Mouse (Mus musculus) stomach, embryonic 14.5 days (tissue): Measurements from ENCODE around the gene Gpr1. TPM values are rescaled to one million over a fixed set of nuclear protein-coding genes. Genes with fewer than 3 reads are reported as not detected.
A peak's percentile ranks its signal among the peaks of the same experiment; 100 is the strongest.

ENCODE experiments used
- ATAC-seq: fragments of 200-750 bp; cut with Nextera tagmentation; 2 replicates; pipeline ENCODE4 v1.8.0; 2017; ENCODE audit warnings: low read depth, moderate TSS enrichment; ENCODE audit not compliant: insufficient number of reproducible peaks, insufficient read depth, low FRiP score
- H3K27ac ChIP-seq: fragments of 300-500 bp; sonication (generic); 2 replicates; pipeline ENCODE4 v1.5.1; 2014; ENCODE audit warnings: mild to moderate bottlenecking, low read length, moderate library complexity, mixed read lengths
- H3K27me3 ChIP-seq: fragments of 300-500 bp; sonication (generic); 2 replicates; pipeline ENCODE4 v1.6.1; 2014; ENCODE audit warnings: low read length, control low read depth, mixed read lengths; ENCODE audit not compliant: control insufficient read depth, insufficient read depth
- H3K36me3 ChIP-seq: fragments of 300-500 bp; sonication (generic); 2 replicates; pipeline ENCODE4 v1.6.1; 2014; ENCODE audit warnings: mild to moderate bottlenecking, control low read depth, low read length, moderate library complexity, mixed read lengths; ENCODE audit not compliant: control insufficient read depth, insufficient read depth
- H3K4me1 ChIP-seq: fragments of 300-500 bp; sonication (generic); 2 replicates; pipeline ENCODE4 v1.6.1; 2014; ENCODE audit warnings: low read length, control low read depth, mixed read lengths; ENCODE audit not compliant: control insufficient read depth, insufficient read depth
- H3K4me2 ChIP-seq: fragments of 300-500 bp; sonication (generic); replicated peaks from 2 replicates; pipeline ENCODE4 v1.6.1; 2014; ENCODE audit warnings: low read depth, low read length, control low read depth
- H3K4me3 ChIP-seq: fragments of 300-500 bp; sonication (generic); 2 replicates; pipeline ENCODE4 v1.5.1; 2014; ENCODE audit warnings: low read depth, low read length, control low read depth
- H3K9ac ChIP-seq: fragments of 300-500 bp; sonication (generic); replicated peaks from 2 replicates; pipeline ENCODE4 v1.6.1; 2014; ENCODE audit warnings: low read depth, mild to moderate bottlenecking, control low read depth, low read length, moderate library complexity, mixed read lengths
- H3K9me3 ChIP-seq: fragments of 300-500 bp; sonication (generic); 2 replicates; pipeline ENCODE4 v1.6.1; 2016; ENCODE audit warnings: low read depth, low read length, control low read depth; ENCODE audit not compliant: control insufficient read depth
- WGBS: fragments of 180-500 bp; shearing (Covaris S2); extraction: QIAGEN DNeasy Blood & Tissue Kit; methylation state at CpG from one replicate; pipeline ENCODE4 v1.1.7; 2014; 5-methylcytosine and 5-hydroxymethylcytosine counted together
- polyA plus RNA-seq: library from polyadenylated mRNA; unstranded; fragments of >200 nt; fragmentation: Nextera tagmentation; extraction: Ambion mirVana; gene quantifications from 2 replicates; pipeline ENCODE4 v1.2.1, GENCODE M21; 2014

The Gpr1 gene
- 0.13 TPM in 1 of 2 replicates, not detected in the other for polyA plus RNA-seq

GRCm38 (mm10) chr1:63214271-63214558 lies at the start of gene Gpr1:
Gpr1 (minus strand) TSS chr1:63214543.
- peaks cover 2% of the 10 kb centered on the region; the same call in 1 of the 2 replicates for H3K9me3 ChIP-seq
- H3K4me2 ChIP-seq: 0 out of 2 replicates have a peak within 1 kb of the TSS, but pooled peaks have one; percentile 3
- no peak for ATAC-seq
- H3K27ac ChIP-seq: no peak within 1 kb of the TSS
- H3K4me3 ChIP-seq: no peak within 1 kb of the TSS
- H3K36me3 ChIP-seq: no peaks in the 10 kb centered on the region
- no peaks in the 10 kb centered on the region for H3K27me3 ChIP-seq
- WGBS: 37% methylated on average over 3 of the region's 3 CpGs
- H3K9ac ChIP-seq: no peak within 1 kb of the TSS
- H3K4me1 ChIP-seq: no peaks in the 10 kb centered on the region

GRCm38 (mm10) chr1:63263671-63264070 lies 49.3 kb upstream of the Gpr1 start:
- no peak overlapping the region for H3K4me3 ChIP-seq
- peaks cover 26% of the 10 kb centered on the region for H3K27me3 ChIP-seq
- WGBS: 45% methylated on average over 11 of the region's 11 CpGs
- no peak overlapping the region for H3K4me2 ChIP-seq
- H3K36me3 ChIP-seq: no peaks in the 10 kb centered on the region
- no peak overlapping the region for H3K27ac ChIP-seq
- no peak overlapping the region for H3K9ac ChIP-seq
- H3K4me1 ChIP-seq: no peaks in the 10 kb centered on the region
- H3K9me3 ChIP-seq: no peaks in the 10 kb centered on the region
- ATAC-seq: no peak

- Histone ChIP-seq H3K27me3 (peaks cover 27% of the 10 kb centered on the region; the same call in 1 of the 2 replicates), H3K27ac (no peak overlapping the region), H3K4me3 (no peak overlapping the region), H3K9me3 (no peaks in the 10 kb centered on the region), H3K9ac (no peak overlapping the region), H3K4me1 (no peaks in the 10 kb centered on the region), H3K4me2 (no peak overlapping the region), H3K36me3 (no peaks in the 10 kb centered on the region)
- 43% methylated on average over 17 of the region's 17 CpGs for WGBS
- ATAC-seq: no peak
Measured at GRCm38 (mm10) chr1:63261041-63261590, 46.8 kb upstream of the Gpr1 start.

GRCm38 (mm10) chr1:63260742-63261033 lies 46.3 kb upstream of the Gpr1 start:
- no peaks in the 10 kb centered on the region for H3K4me1 ChIP-seq
- H3K27me3 ChIP-seq: peaks cover 31% of the 10 kb centered on the region
- no peaks in the 10 kb centered on the region for H3K9me3 ChIP-seq
- ATAC-seq: no peak
- H3K4me3 ChIP-seq: no peak overlapping the region
- H3K4me2 ChIP-seq: no peak overlapping the region
- WGBS: 36% methylated on average over 5 of the region's 5 CpGs
- H3K9ac ChIP-seq: no peak overlapping the region
- no peaks in the 10 kb centered on the region for H3K36me3 ChIP-seq
- H3K27ac ChIP-seq: no peak overlapping the region

- Histone ChIP-seq H3K36me3 (no peaks in the 10 kb centered on the region), H3K4me2 (no peak overlapping the region), H3K9ac (no peak overlapping the region), H3K27ac (no peak overlapping the region), H3K4me3 (no peak overlapping the region), H3K4me1 (no peaks in the 10 kb centered on the region), H3K27me3 (peaks cover 37% of the 10 kb centered on the region), H3K9me3 (no peaks in the 10 kb centered on the region)
- WGBS: 31% methylated on average over 17 of the region's 17 CpGs
- no peak for ATAC-seq
Measured at GRCm38 (mm10) chr1:63259916-63260741, 45.8 kb upstream of the Gpr1 start.

- Histone ChIP-seq H3K4me1 (no peaks in the 10 kb centered on the region), H3K36me3 (no peaks in the 10 kb centered on the region), H3K4me3 (no peak overlapping the region), H3K9ac (no peak overlapping the region), H3K9me3 (no peaks in the 10 kb centered on the region), H3K4me2 (no peak overlapping the region), H3K27me3 (peaks cover 39% of the 10 kb centered on the region), H3K27ac (no peak overlapping the region)
- no peak for ATAC-seq
- 48% methylated on average over 11 of the region's 11 CpGs for WGBS
Measured at GRCm38 (mm10) chr1:63259271-63259830, 45.0 kb upstream of the Gpr1 start.

GRCm38 (mm10) chr1:63258501-63258900 lies 44.2 kb upstream of the Gpr1 start:
- peaks cover 32% of the 10 kb centered on the region for H3K27me3 ChIP-seq
- 55% methylated on average over 2 of the region's 2 CpGs for WGBS

GRCm38 (mm10) chr1:63256083-63256482 lies 41.7 kb upstream of the Gpr1 start:
- Histone ChIP-seq H3K4me2 (no peak overlapping the region), H3K9me3 (no peaks in the 10 kb centered on the region), H3K36me3 (no peaks in the 10 kb centered on the region), H3K9ac (no peak overlapping the region), H3K27ac (no peak overlapping the region), H3K4me3 (no peak overlapping the region), H3K27me3 (peaks cover 35% of the 10 kb centered on the region), H3K4me1 (no peaks in the 10 kb centered on the region)
- 16% methylated on average over 5 of the region's 5 CpGs for WGBS
- no peak for ATAC-seq

More at GRCm38 (mm10) chr1:63258501-63258900, 44.2 kb upstream of the Gpr1 start:
- no peaks in the 10 kb centered on the region for H3K9me3 ChIP-seq
- no peaks in the 10 kb centered on the region for H3K4me1 ChIP-seq
- H3K36me3 ChIP-seq: no peaks in the 10 kb centered on the region
- ATAC-seq: no peak
- no peak overlapping the region for H3K4me3 ChIP-seq
- no peak overlapping the region for H3K4me2 ChIP-seq
- no peak overlapping the region for H3K9ac ChIP-seq
- H3K27ac ChIP-seq: no peak overlapping the region
